Mouse (Mus musculus): ENCODE data around the gene Mpp6.

Mpp6 gene

DNA sequence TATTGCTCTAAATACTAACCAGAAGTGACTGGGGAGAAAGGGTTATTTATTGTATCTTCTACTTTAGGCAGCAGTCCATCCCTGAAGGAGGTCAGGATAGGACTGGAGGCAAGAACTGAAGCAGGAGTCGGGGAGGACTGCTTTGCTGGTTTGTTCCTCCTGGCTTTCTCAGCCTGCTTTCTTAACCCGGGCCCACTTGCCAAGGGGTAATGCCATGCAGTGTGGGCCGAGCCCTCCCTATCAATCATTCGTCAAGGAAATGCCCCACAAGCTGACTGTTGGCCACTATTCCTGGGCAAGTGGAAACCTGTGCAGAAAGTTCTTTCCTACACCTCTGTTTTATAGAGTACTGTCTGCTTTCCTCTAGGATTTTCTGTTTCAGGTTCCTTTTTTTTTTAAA lies 39.3 kb downstream of the Mpp6 start:
- no peak for DNase-seq (ENCODE audit: low spot score)

DNA sequence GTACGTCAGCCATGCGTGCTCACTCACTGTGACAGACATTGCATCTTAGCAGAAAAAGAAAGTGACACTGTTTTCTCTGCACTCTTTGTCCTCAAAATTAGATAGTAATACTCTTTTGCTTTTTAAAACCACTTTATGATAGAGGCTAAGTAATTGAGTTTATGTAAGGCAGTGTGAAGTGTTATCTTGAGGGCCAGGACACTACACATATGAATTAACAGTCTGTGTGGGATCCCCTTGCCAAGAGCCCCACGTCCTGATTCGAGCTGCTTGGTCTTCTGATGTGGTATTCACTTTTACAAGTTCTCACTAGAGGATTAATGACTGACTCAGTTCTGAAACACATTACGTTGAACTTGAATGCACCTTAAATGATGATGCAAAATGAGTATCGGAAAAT lies 49.8 kb downstream of the Mpp6 start:
- DNase-seq (ENCODE audit: low spot score): no peak

DNA sequence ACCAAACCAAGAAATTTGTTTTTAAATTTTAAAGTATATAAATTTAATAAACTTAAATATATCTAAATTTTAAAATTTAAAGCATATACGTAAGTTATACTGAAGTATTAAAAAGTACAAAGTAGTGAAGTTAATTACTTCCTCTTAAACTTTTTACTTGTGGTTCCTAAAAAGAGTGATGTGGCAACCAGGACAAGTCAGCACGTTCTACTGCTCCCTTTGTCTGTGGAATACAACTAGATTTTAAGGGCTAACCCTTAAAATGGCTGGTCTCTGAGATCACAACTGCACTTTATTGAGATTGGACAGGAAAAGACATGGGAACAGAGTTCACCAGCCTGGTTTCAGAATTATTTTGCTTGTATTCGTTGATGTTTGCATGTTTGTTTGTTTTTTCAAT lies 53.0 kb downstream of the Mpp6 start:
- DNase-seq (ENCODE audit: low spot score): no peak

DNA sequence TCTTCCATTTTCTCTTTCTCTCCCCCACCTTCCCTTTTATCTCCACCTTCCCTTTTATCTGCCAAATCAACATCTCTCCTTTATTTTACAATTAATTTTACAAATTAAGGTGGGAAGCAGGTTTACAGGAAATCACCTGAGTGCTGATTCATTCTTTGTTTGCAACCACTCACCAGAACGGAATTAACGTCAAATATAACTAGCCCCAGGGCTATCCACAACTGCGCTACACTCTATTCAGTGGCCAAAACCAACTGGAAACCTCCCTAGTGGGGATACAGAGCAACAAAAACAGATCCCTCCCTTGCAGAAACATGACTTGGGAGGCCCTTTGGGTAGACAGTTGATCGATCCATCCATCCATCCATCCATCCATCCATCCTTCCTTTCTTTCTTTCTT lies 58.8 kb downstream of the Mpp6 start:
- no peak for DNase-seq (ENCODE audit: low spot score)

DNA sequence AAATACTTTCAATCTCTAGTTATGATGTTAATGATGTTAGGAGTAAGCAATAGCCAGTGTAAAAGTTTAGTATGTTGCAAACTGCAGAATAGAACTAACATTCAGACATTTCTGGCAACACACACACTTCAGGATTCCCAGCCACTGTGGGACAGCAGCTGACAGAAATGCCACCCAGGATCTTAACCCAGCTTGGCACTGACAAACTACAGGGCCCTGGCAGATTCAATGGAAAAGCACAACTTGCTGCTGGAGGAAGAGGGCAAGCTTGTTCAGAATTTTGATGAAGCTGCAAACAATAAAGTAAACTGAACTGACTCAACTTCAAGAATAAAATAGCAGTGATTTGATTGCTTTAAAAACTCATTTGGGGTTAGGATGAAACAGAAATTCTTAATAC lies 59.7 kb downstream of the Mpp6 start:
- no peak for DNase-seq (ENCODE audit: low spot score)

DNA sequence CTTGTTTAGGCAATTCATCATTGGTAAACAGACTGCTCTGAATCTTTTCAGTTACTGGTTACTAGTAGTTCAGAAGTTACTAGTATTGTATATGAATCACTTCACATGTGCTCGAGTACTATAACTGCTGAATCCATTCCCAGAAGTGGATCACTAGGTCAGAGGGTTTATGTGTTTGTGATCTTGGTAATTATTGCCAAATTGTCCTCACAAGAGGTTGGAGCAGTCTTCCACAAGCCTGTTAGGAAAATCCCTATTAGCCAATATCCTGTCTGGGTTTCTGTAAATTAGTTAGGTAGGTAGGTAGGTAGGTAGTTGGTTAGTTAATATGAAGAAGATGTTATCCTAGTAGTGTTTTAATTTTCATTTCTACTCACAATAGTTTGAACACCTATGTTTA lies 65.7 kb downstream of the Mpp6 start:
- no peak for DNase-seq (ENCODE audit: low spot score)

DNA sequence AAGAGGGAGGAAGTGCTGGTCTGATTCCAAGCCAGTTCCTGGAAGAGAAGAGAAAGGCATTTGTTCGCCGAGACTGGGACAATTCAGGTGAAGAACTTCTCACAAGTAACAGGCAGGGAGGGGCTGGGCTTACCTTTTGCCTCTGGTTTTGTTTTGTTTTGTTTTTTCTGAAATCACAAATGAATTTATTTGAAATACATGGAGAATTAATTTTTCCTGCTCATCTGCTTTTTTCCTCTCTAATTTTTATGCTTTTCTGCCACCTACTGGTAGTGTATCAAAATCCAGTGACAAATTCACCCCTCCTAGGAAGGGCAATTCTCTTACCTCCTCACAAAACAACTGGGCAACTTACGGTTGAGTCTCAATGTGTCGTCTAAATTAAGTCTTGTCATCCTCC lies 70.1 kb downstream of the Mpp6 start:
- no peak for DNase-seq (ENCODE audit: low spot score)

DNA sequence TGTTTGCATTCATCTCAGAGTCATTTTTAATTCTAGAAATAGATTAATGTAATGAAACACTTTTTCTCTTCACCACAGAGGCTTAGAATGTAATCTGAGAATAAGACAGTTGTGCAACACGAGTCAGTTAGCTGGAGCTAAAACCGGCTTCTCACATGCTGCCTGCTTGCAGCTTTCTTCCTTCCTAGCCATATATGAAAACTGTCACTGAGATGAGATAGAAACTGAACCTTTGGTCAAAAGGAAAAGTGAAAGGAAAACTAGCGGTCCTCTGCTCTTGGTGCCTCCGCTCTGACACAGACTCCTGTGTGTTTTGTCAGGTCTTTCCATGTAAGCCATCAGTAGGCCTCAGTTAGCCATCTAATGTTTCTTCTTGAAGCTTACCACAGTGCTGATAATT lies 77.9 kb downstream of the Mpp6 start:
- DNase-seq (ENCODE audit: low spot score): no peak

DNA sequence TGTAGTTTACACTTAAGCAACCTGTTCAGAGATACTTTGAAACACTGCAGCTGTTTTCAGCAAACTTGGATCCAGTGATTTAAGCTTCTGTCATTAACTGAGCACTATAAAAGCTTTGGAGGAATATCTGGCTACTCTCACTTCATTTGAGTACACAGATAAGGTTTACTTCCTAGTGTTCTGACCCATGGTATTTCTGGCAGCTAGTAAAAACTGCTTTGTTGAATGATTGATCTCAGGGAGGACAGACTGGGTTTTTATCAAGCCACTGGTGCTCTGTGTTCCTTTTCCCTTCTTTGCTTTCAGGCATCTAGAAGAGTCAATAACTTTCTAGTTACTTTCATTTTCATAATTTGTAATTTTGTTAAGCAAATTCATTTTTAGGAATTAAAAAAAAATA lies 79.3 kb downstream of the Mpp6 start:
- no peak for DNase-seq (ENCODE audit: low spot score)

DNA sequence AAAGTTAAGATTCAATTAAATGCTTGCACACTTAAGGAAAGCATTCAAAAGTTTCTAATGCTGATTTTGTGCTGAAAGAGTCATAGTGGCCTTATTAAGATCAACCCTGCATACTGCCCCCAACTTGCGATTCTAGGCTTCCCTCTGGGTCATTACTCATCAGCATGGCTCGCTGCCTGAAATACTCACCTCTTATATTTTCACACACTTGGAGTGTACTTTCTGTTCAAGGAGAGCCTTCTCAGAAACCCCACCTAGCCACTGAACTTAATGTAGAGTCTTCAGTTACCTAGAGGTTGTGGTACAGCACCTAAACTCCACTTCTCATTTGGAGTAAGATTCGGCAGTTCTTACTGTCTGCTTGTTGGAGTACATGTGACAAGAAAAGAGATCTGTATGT lies 81.6 kb downstream of the Mpp6 start:
- DNase-seq (ENCODE audit: low spot score): no peak

DNA sequence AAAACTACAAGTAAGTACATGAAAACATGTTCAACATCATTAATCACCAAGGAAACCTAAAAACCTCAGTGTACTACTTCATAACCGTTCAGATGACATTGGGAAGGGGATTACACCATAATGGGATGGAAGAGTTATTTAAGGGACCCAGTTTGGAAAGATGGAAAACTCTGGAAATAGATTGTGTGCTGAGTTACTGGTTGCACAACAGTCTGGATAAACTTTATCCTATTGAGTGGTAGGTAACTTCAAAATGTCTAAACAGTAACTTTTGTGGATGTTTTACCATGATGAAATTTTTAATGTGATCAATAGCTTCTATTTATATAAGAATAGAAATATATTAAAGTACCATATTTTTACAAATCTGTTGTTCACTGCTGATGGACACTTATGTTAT lies 82.1 kb downstream of the Mpp6 start:
- DNase-seq (ENCODE audit: low spot score): no peak

DNA sequence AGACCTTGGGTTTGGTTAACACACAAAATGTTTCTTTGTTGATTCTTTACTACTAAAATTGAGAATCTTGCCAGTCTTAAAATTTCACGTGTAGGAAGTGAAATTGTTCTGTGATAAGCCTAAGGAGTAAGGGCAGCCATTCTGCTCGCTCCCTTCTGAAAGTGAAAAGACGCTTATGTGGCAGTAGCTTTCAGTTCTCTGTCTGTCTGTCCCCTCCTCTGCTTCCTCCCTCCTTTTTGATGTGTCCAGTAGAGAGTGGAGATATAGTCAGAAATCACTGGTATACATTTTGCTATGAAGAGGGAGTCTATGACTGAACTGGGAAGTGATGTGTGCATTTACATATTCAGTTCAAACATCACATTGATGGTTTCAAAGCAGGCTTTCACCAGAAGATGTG lies 82.8 kb downstream of the Mpp6 start:
- DNase-seq (ENCODE audit: low spot score): no peak

DNA sequence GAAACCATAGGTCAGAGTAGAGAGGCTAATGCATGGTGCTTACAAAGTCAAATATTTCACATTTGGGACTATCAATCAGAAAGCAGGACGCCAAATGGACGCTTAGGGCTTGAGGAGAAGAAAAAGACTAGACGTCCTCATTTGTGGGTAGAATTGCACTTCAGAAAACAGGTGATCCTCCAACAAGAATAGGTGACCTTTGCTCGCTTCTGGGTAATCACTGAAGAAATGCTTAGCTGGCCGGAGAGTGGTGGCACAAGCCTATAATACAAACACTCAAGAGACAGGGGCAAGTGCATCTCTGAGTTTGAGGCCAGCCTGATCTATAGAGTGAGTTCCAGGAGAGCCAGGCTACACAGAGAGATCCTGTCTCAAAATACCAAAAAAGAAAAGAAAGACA lies 83.8 kb downstream of the Mpp6 start:
- no peak for DNase-seq (ENCODE audit: low spot score)

DNA sequence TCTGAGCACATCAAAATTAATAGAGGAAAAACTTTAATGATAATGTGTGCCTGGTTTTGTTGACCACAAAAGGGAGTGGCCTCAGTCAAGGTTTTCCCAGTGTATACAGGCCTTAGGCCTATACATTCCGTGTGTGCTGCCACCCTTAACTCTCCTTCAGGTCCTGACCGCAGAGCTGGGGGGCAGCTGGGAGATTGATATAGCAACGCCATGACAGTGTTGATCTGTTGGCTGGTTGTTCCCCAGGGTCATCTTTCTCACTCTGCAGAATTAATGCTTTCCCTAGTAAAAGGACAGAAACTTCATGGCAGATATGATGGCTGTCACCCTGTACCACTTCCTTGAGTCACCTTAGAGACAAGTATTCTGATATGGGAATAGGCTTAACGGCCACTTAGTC lies 94.3 kb downstream of the Mpp6 start:
- DNase-seq (ENCODE audit: low spot score): no peak

DNA sequence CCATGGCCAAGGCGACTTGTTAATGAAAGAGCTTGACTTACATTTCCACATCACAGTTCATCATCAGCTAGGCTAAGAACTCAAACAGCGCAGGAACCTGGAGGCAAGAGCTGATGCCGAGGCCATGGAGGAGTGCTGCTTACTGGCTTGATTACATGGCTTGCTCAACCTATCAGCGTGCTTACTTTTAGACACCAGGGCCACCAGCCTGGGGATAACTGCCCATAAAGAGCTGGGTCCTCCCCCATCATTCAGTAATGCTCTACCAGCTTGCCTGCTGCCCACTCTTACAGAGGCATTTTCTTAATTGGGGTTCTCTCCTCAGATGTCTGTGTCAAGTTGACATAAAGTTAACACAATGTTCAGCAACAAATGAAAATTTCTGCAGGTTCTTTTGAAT lies 95.1 kb downstream of the Mpp6 start:
- DNase-seq (ENCODE audit: low spot score): no peak

DNA sequence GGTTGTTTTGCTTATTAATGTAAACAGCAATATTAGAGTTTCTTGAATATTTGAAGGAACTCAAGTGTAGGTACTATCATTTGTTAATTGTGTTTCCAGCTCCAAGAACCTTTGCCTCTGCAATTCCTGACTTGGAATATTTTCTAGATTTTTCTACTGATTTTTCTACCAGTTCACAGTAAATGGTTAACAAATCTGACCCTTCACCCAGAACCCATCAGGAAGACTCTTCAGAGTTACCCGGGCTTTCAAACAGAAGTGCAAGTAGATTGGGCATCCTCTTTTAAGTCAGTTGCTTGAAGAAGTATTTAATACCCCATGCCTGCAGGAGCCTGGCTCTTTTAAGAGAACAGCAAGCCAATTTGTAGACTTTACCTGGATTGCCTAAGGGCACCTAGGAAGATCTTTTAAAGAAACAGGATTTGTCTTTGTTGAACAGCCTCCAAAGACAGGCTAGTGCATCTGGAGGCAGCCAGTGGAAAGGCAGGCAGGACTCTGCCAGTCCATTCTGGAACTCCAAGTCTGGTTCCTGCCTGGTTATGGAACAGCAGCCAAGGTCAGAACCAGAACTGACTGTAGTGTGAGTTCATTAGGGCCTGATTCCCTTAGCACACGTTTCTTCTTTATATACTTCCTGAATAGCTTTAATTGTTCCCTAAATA lies 104.8 kb downstream of the Mpp6 start:
- DNase-seq (ENCODE audit: low spot score): no peak

DNA sequence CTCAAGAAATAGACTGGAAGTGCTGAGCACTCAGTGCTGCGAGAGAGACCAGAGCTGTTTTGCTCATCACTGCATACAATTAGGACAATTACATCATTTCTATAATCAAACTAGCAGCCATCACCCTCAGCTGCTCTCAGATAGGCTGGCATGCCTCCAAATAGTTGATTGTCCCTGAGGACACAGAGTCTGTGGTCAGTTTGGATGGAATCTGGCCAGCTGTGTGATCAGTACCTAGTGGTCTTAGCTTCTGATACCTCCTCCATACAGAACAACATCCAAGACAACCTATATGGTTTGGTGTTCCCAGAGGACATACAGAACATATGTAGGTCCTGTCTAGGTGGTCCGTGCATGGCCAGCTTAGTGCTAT lies 105.3 kb downstream of the Mpp6 start:
- DNase-seq (ENCODE audit: low spot score): no peak

DNA sequence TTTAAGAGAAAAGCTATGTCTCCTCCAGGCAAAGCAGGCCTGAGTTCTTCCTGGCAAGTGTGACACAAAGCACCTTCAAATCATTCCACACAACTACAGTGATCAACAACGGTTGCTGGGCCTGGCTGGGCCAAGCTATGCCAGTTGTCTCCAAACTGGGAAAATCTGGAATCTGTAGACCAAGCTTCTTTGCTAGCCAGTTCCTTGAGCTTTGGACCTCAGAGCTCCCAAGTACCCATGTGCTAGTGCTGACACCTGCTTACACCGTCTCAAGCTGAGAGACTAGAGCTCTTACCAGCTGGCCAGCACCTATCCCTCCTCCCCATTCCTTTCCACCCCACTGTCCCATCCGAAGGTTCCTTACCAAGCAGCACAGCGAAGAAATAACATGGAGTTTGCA lies 105.9 kb downstream of the Mpp6 start:
- DNase-seq (ENCODE audit: low spot score): no peak

DNA sequence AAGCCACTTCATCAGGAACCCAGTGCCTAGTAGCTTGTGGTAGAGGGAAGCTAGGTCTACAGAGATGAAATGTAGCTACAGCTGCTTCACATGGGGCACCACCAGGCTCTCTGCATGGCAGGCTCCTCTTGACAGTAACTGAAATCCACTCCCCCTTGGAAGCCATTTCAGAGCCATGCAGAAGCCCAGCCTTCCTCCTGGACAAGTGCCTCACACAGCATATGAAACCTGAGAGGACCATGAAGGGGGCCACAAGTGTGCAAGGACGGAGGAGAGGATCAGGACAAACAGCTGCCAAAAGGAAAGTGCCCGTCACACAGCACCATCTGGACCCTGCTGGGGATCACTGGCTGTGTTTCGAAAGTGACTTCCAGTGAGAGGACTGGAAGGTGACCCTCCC lies 108.6 kb downstream of the Mpp6 start:
- no peak for DNase-seq (ENCODE audit: low spot score)

DNA sequence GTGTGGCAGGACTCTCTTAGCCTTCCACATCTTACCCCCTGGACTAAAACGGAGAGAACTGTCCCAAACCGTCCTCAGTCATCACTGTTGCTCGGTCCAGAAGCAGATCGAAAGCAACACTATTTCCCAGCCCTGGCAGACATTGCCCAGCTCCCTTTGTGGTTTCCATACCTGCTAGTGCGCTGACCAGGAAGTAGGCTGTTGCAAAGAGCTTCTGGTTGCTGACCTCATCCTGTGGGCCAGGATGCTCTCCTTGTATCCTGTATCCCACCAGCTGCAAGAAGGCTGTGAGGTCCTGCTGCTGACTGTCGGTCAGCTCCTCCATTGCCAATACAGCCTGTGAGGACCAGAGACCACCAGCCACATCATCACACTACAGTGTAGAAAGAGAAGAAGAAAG lies 109.0 kb downstream of the Mpp6 start:
- no peak for DNase-seq (ENCODE audit: low spot score)

DNA sequence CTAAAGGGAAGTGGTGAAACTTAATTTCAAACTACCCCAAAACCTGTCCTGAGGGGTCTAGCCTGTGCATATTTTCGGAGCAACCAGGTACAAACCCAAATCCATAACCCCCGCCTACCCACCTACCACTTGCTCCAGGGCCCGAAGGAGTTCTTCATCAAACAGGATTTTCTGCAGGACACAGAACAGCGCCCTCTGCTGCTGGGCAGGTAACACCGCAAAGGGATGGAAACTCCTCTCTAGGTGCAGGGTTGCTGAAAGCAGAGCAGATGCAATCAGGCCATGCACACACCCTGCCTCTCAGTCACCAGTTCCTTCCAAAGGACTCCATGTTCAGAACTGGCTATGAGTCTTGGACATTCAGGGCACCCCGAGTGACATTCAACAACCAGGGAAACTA lies 110.8 kb downstream of the Mpp6 start:
- DNase-seq (ENCODE audit: low spot score): no peak

DNA sequence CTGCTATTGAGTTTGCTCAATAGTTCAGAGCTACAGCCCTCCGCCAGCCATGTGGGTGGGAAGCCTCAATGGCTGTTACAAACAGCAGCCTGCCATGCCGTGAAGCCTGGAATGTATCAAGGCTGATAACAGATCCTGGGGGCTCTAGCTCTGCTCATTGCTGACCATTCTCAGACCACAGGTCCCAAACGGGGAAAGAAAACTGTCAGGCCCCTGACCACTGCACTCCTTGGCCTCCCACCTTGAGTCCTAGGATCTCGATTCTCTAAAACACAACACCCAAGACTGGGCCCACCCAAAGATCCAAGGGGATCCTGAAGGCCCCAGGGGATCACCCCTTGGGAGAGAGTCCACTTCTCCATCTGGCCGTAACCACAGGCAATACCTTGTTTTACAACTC lies 112.3 kb downstream of the Mpp6 start:
- DNase-seq (ENCODE audit: low spot score): no peak

DNA sequence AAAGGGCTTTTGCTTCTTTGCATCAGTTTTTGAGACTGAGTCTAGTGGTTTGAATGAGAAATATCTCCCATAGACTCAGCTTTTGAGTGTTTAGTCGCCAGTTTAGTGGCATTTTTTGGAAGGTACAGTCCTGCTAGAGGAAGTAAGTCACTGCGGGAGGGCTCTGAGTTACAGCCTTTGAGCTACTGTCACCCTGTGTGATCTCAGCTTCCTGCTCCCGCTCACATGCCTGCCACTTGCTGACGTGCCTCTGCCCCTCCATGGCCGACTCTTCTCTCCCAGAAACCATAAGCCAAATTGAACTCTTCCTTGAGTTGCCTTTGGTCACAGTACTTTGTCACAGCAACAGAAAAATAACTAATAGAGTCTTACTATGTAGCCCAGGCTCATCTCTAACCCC lies 112.9 kb downstream of the Mpp6 start:
- DNase-seq (ENCODE audit: low spot score): no peak

DNA sequence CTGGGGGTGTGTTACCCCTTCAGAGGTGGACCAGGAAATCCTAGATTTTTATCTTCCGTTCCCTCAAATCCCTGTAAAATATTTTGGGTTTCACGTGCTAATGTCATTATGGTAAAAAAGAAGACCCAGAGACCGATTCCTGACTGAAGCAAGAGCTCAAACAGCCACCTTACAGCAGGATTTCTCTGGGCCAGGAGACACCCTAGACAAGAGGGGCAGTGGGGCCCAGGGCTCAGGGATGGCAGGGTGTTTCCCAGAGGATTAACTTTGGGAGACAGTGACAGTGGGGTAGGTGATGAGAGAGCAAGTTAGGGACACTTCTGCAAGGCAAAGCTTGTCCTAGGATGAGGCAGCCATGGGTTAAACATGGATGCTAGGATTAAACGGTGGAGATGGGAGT lies 113.6 kb downstream of the Mpp6 start:
- no peak for DNase-seq (ENCODE audit: low spot score)

DNA sequence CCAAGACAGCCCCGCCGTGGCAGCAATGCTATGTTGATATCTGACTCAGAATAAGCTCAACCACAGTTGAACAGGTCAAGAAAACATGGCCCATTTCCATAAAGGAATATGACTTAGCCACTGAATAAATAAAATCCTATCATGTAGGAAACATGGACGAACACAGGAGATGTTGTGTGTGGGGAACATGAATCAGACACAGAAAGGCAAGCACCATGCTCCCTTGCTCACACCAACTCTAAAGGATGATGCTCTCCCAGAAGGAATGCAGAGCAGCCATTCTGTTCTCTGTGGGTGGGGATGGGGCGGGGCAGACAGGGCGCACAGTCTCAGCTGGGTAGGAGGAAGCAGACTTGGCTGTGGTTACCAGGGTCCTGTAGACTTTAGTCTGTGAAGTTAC lies 115.2 kb downstream of the Mpp6 start:
- no peak for DNase-seq (ENCODE audit: low spot score)

Data from testis, postnatal 14 days (tissue).